Mouse (Mus musculus) lung, adult 18-20 months (tissue): ENCODE data around the gene Rap1gds1.

Experiments used
- DNase-seq, 2 experiments: peaks; one replicate each; pipeline ENCODE4 v3.0.0; 2022; ENCODE audit warnings: mixed read lengths in 2 of 2

Gene Rap1gds1

DNA sequence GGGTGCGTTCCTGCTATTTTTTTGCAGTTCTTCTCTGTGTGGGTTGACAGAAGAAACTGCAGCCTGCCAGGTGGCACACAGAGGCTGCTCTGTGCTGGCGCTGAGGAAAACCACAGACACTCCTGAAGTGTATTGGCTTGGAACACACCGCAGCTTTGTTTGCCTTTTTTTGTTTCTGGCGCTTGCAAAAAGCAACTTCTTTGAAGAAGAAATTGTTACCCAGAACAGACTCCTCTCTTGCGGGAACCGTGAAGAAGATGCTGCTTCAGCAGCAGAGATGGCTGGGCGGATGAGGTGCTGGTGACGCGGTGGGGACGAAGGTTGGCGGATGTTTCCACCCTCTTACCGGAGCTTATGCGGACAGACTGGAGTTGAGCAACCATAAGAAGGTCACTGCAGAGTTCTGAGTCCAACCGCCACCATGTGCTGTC lies 198.1 kb downstream of the Rap1gds1 start:
- DNase-seq = peak; percentile 46 to 47

DNA sequence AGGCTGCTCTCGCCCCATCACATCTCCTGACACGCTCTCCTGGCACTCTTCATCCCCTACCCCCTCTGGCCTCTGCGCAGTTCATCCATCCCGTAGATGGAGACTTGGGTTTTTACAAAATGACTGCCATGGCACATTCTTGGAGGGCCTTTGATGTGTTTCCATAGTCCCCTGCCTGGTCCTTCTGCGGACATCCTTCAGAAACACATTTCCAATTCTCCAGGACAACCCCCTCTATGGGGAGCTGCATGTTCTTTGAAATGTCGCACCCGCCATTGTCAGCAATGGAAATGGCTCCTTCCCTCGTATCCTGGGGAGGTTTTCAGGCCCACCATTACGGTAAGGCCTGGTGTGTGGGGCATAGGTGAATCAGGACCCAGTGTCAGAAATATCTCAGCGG lies 198.6 kb downstream of the Rap1gds1 start:
- DNase-seq = no peak

DNA sequence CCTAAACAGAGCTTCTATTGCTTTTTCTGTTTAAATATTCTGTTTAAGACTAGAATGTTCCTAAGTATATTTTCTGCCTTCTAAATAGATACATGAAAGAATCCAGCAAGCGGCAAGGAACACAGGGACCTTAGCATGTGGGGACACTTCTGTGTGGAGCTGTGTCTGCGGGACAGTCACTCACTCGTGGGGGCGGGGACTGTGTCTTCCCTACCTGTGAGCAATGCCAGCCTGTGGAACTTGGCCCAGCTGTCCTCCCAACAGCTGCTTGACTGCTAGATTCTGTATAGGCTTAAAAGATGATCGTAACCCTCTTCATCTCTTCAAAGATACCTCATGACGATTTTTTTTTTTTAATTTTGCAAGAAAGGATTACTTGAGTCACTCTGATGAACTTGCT lies 199.1 kb downstream of the Rap1gds1 start:
- DNase-seq = no peak
